Mouse (Mus musculus) CH12.LX (cell line): ENCODE measurements around the gene Pou3f3. TPM values are rescaled to one million over a fixed set of nuclear protein-coding genes. Genes with fewer than 3 reads are reported as not detected.
A peak's percentile ranks its signal among the peaks of the same experiment; 100 is the strongest.

Experiments
- DNase-seq: peaks from one replicate; pipeline ENCODE4 v3.0.0-alpha.2; 2013; ENCODE audit errors: extremely low read depth
- H3K27ac ChIP-seq: 2 replicates; pipeline ENCODE4 v1.5.1; 2012; ENCODE audit warnings: low read depth, mild to moderate bottlenecking, control low read depth, moderate library complexity; ENCODE audit not compliant: insufficient read depth
- H3K27me3 ChIP-seq: replicated peaks from 2 replicates; pipeline ENCODE3; 2012; ENCODE audit warnings: inconsistent platforms
- H3K36me3 ChIP-seq, 2 experiments: replicated peaks in 1 of 2; 2 replicates each; pipeline versions ENCODE3 to v1.6.1; 2012; ENCODE audit warnings: inconsistent platforms in 1 of 2, low read length in 1 of 2, mild to moderate bottlenecking in 1 of 2, mixed read lengths in 1 of 2, moderate library complexity in 1 of 2; ENCODE audit not compliant: control insufficient read depth in 1 of 2, insufficient read depth in 1 of 2
- H3K4me1 ChIP-seq, 2 experiments: 2 replicates each; pipeline ENCODE4 v1.6.1; 2012; ENCODE audit warnings: inconsistent platforms in 1 of 2, moderate library complexity in 1 of 2; ENCODE audit not compliant: insufficient read depth in 2 of 2, control insufficient read depth in 1 of 2
- H3K4me2 ChIP-seq: 2 replicates; pipeline ENCODE4 v1.6.1; 2012; ENCODE audit warnings: low read depth, mild to moderate bottlenecking, control low read depth; ENCODE audit not compliant: poor library complexity, insufficient read depth, severe bottlenecking
- H3K4me3 ChIP-seq, 3 experiments: fragments of 150-350 bp in 1 of 3; sonication (generic) in 1 of 3; replicated peaks in 1 of 3; 2 replicates each; pipeline versions ENCODE3 to v1.5.1; 2011 to 2012; ENCODE audit warnings: low read depth in 2 of 3, low read length in 2 of 3, mild to moderate bottlenecking in 2 of 3, moderate library complexity in 2 of 3, control low read depth in 1 of 3, improper control_type of control experiment in 1 of 3, inconsistent platforms in 1 of 3, mixed read lengths in 1 of 3; ENCODE audit not compliant: poor library complexity in 1 of 3
- H3K79me2 ChIP-seq: replicated peaks from 2 replicates; pipeline ENCODE4 v1.6.1; 2012; ENCODE audit warnings: mild to moderate bottlenecking, moderate library complexity; ENCODE audit not compliant: control insufficient read depth, poor library complexity, insufficient read depth, severe bottlenecking; ENCODE audit errors: extremely low read depth
- H3K9ac ChIP-seq: 2 replicates; pipeline ENCODE4 v1.6.1; 2012; ENCODE audit warnings: low read depth, mild to moderate bottlenecking, control low read depth, moderate library complexity; ENCODE audit not compliant: insufficient read depth
- H3K9me3 ChIP-seq: replicated peaks from 2 replicates; pipeline ENCODE3; 2012; ENCODE audit warnings: low read length, inconsistent platforms, mixed read lengths
- CTCF ChIP-seq, 2 experiments: IDR thresholded peaks in 1 of 2; conservative IDR thresholded peaks in 1 of 2; 2 replicates each; pipeline ENCODE4 v1.5.1; 2011 to 2012; ENCODE audit warnings: low read depth in 2 of 2, low read length in 2 of 2, improper control_type of control experiment in 1 of 2, inconsistent platforms in 1 of 2, mild to moderate bottlenecking in 1 of 2, moderate library complexity in 1 of 2
- ETS1 ChIP-seq: conservative IDR thresholded peaks from 2 replicates; pipeline ENCODE4 v1.6.1; 2012; ENCODE audit warnings: low read depth, mild to moderate bottlenecking, inconsistent platforms, low read length, improper control_type of control experiment, moderate library complexity
- GABPA ChIP-seq: IDR thresholded peaks from 2 replicates; pipeline ENCODE4 v1.6.1; 2012; ENCODE audit warnings: low read depth, low read length, improper control_type of control experiment, inconsistent platforms; ENCODE audit not compliant: insufficient replicate concordance
- IRF4 ChIP-seq: IDR thresholded peaks from 2 replicates; pipeline ENCODE4 v1.6.1; 2014; ENCODE audit warnings: low read depth, mild to moderate bottlenecking, inconsistent platforms, low read length, improper control_type of control experiment
- MAFK ChIP-seq: IDR thresholded peaks from 2 replicates; pipeline ENCODE4 v1.6.1; 2011; ENCODE audit warnings: low read length, improper control_type of control experiment; ENCODE audit not compliant: insufficient replicate concordance
- MXI1 ChIP-seq: IDR thresholded peaks from 2 replicates; pipeline ENCODE4 v1.6.1; 2011; ENCODE audit warnings: mild to moderate bottlenecking, low read depth, low read length, improper control_type of control experiment
- PAX5 ChIP-seq: IDR thresholded peaks from 2 replicates; pipeline ENCODE4 v1.6.1; 2012; ENCODE audit warnings: low read length, inconsistent platforms, mixed read lengths
- POLR2A ChIP-seq: IDR thresholded peaks from 2 replicates; pipeline ENCODE4 v1.6.1; 2011; ENCODE audit warnings: low read depth, mild to moderate bottlenecking, improper control_type of control experiment, low read length
- POLR2AphosphoS2 ChIP-seq: IDR thresholded peaks from 2 replicates; pipeline ENCODE4 v1.6.1; 2011; ENCODE audit warnings: low read depth, low read length, improper control_type of control experiment
- RAD21 ChIP-seq: IDR thresholded peaks from 2 replicates; pipeline ENCODE4 v1.6.1; 2011; ENCODE audit warnings: low read depth, mild to moderate bottlenecking, low read length, improper control_type of control experiment, moderate library complexity
- TBP ChIP-seq: conservative IDR thresholded peaks from 2 replicates; pipeline ENCODE4 v1.6.1; 2011; ENCODE audit warnings: low read depth, low read length, improper control_type of control experiment
- USF2 ChIP-seq: conservative IDR thresholded peaks from 2 replicates; pipeline ENCODE4 v1.6.1; 2011; ENCODE audit warnings: low read depth, low read length, improper control_type of control experiment
- ZKSCAN1 ChIP-seq: IDR thresholded peaks from 2 replicates; pipeline ENCODE4 v1.6.1; 2012; ENCODE audit warnings: low read depth, inconsistent platforms, low read length, improper control_type of control experiment, borderline replicate concordance
- ZMIZ1 ChIP-seq: IDR thresholded peaks from 2 replicates; pipeline ENCODE4 v1.6.1; 2012; ENCODE audit warnings: low read depth, mild to moderate bottlenecking, inconsistent platforms, low read length, improper control_type of control experiment
- ZNF384 ChIP-seq: IDR thresholded peaks from 2 replicates; pipeline ENCODE4 v1.6.1; 2012; ENCODE audit warnings: low read depth, low read length, improper control_type of control experiment, inconsistent platforms
- dilution Hi-C: fragments of 300-500 bp; cut with MboI; formaldehyde crosslinking; loops from 2 replicates; pipeline ENCODE4 v1.14.3; 2020; ENCODE audit warnings: low sequenced_read_pairs; ENCODE audit not compliant: extremely low pct_unique_long_range_greater_than_20kb, extremely low pct_ligation_motif_present
- in situ Hi-C: fragments of 300-500 bp; cut with MboI; formaldehyde crosslinking; loops from 3 replicates; pipeline ENCODE4 v1.14.3; 2019; ENCODE audit warnings: low sequenced_read_pairs, low pct_ligation_motif_present, low pct_unique_long_range_greater_than_20kb, mixed read lengths
- polyA plus RNA-seq: library from polyadenylated mRNA; unstranded; fragments of >175 nt; gene quantifications from 2 replicates; pipeline ENCODE4 v1.2.1, GENCODE M21; 2012; ENCODE audit warnings: low read depth; ENCODE audit not compliant: insufficient read length
- total RNA-seq, 2 experiments: library from RNA; depleted of rRNA; stranded (reverse); fragments of 300-350 nt in 1 of 2; fragments of >200 nt in 1 of 2; gene quantifications; 2 replicates each; pipeline ENCODE4 v1.2.3; 2012 to 2014

Gene Pou3f3
- total and polyA plus RNA-seq, 3 experiments: not detected

GRCm38 (mm10) chr1:42690024-42690575, 5.5 kb upstream of the Pou3f3 start:
- Histone ChIP-seq H3K4me2 (no peak overlapping the region), H3K4me3 (no peak overlapping the region), H3K36me3 (no peaks in the 10 kb centered on the region), H3K27me3 (no peaks in the 10 kb centered on the region), H3K9me3 (peaks cover 47% of the 10 kb centered on the region), H3K9ac (no peak overlapping the region), H3K79me2 (no peaks in the 10 kb centered on the region), H3K4me1 (no peaks in the 10 kb centered on the region), H3K27ac (no peak overlapping the region)
- in situ Hi-C loops (no loop called here), dilution Hi-C loops (no loop called here)
- DNase-seq: no peak
- no peak for TF ChIP-seq MXI1
- TF ChIP-seq GABPA: no peak
- no peak for TF ChIP-seq MAFK
- no peak for TF ChIP-seq IRF4
- no peak for TF ChIP-seq ZKSCAN1
- no peak for TF ChIP-seq ZNF384
- no peak for TF ChIP-seq RAD21
- TF ChIP-seq USF2: no peak
- TF ChIP-seq POLR2A: no peak
- no peak for TF ChIP-seq POLR2AphosphoS2
- no peak for TF ChIP-seq ETS1
- no peak for TF ChIP-seq PAX5
- no peak for TF ChIP-seq TBP
- TF ChIP-seq ZMIZ1: no peak

- in situ Hi-C loops (no loop called here), dilution Hi-C loops (no loop called here)
- H3K4me2 ChIP-seq: no peak overlapping the region
- H3K36me3 ChIP-seq: no peaks in the 10 kb centered on the region
- peaks cover 46% of the 10 kb centered on the region for H3K9me3 ChIP-seq
- peak; percentile 3 for DNase-seq
- H3K9ac ChIP-seq: no peak overlapping the region
- H3K79me2 ChIP-seq: no peaks in the 10 kb centered on the region
- no peaks in the 10 kb centered on the region for H3K27me3 ChIP-seq
- H3K4me3 ChIP-seq: no peak overlapping the region
- TF ChIP-seq CTCF (conservative IDR thresholded peaks at IDR 0.05 in 1 of 2, IDR thresholded peaks at IDR 0.05 in 1 of 2; ENCODE audit: low read depth in 2 of 2, low read length in 2 of 2) (peak in 1 of 2 experiments; percentile 5; a peak in 1 of 4 replicates), RAD21 (no peak)
- H3K27ac ChIP-seq: no peak overlapping the region
- H3K4me1 ChIP-seq: no peaks in the 10 kb centered on the region
These were observed 4.1 kb upstream of the Pou3f3 start for GRCm38 (mm10) chr1:42691202-42692170.
